Comparison of ENCODE assay signal across 9 mouse cellular contexts in genomic region chrX:38454900-38455299, GRCm38 (mm10). TPM values are rescaled to one million over a fixed set of nuclear protein-coding genes. Genes with fewer than 3 reads are reported as not detected.
A peak's percentile ranks its signal among the peaks of the same experiment; 100 is the strongest.
DNase-seq lines count a peak whose midpoint lies in the region; ATAC-seq and TF ChIP-seq lines count a peak whose summit lies in the region.
"Had no signal": no experiment of that assay in that cellular context is flagged by ENCODE, and none has a peak within 500 bp of the region (broad histone marks: within the 10 kb centered on the region; RNA-seq: fewer than 3 reads in every experiment).

No protein-coding gene starts in this region.

- H3K4me3 ChIP-seq in left cerebral cortex, adult 2 months: peak overlapping the region; percentile 63; the same call in 1 of the 2 replicates
- peak overlapping the region; percentile 55 for H3K4me3 ChIP-seq in embryonic facial prominence, embryonic 15.5 days (replicated peaks)
- peak overlapping the region; percentile 57 for H3K4me3 ChIP-seq in kidney, postnatal 0 days (replicated peaks; ENCODE audit: low read depth, low read length)
- H3K4me3 ChIP-seq in myocyte: peak overlapping the region; percentile 72

- intact Hi-C loops in left cerebral cortex, adult 2 months (cut with DNase I): no loop called here

- peaks cover 31% of the 10 kb centered on the region for H3K79me2 ChIP-seq in myocyte (ENCODE audit: control insufficient read depth, insufficient read depth)

- H3K4me2 ChIP-seq in embryonic facial prominence, embryonic 15.5 days (replicated peaks): peak overlapping the region; percentile 40
- peak overlapping the region; percentile 51 for H3K4me2 ChIP-seq in kidney, postnatal 0 days (ENCODE audit: low read length)
- H3K4me2 ChIP-seq in myocyte (ENCODE audit: low read depth): peak overlapping the region; percentile 77

- H3K4me1 ChIP-seq in embryonic facial prominence, embryonic 15.5 days: 0 out of 2 replicates have a peak, but pooled peaks cover 3% of the 10 kb centered on the region
- no peaks in the 10 kb centered on the region for H3K4me1 ChIP-seq in kidney, postnatal 0 days (replicated peaks; ENCODE audit: insufficient read depth, low read length)

- TF ChIP-seq CTCF in left cerebral cortex, adult 2 months (IDR thresholded peaks at IDR 0.05): no peak
- no peak for TF ChIP-seq CTCF in kidney, postnatal 0 days (IDR thresholded peaks at IDR 0.05; ENCODE audit: low read depth)

- no peak for DNase-seq in left cerebral cortex, adult 2 months (ENCODE audit: extremely low spot score in 1 of 2, low spot score in 2 of 2)
- no peak for DNase-seq in left cerebral cortex, adult 9 months (ENCODE audit: low spot score in 2 of 2)
- no peak for DNase-seq in kidney, postnatal 0 days (ENCODE audit: low spot score)
- no peak for DNase-seq in layer of hippocampus, adult 11-12 months (ENCODE audit: low spot score)
- no peak for DNase-seq in ovary, postnatal 10 days (ENCODE audit: low spot score)
- no peak for DNase-seq in embryo, embryonic 11 days
- DNase-seq: thymus, postnatal 4 days had no signal

- no peak overlapping the region for H3ac ChIP-seq in myocyte (ENCODE audit: control insufficient read depth, insufficient read length)

- ATAC-seq in embryonic facial prominence, embryonic 15.5 days (ENCODE audit: insufficient number of reproducible peaks, low FRiP score, low TSS enrichment, low read depth): no peak
- ATAC-seq in kidney, postnatal 0 days (replicated peaks; ENCODE audit: low FRiP score, low read depth): no peak

- 37% methylated on average over 2 of the region's 2 CpGs for WGBS in embryonic facial prominence, embryonic 15.5 days
- WGBS in kidney, postnatal 0 days: 37% methylated on average over 2 of the region's 2 CpGs

- 0 out of 2 replicates have a peak overlapping the region, but pooled peaks have one; percentile 47 for H3K9ac ChIP-seq in embryonic facial prominence, embryonic 15.5 days
- no peak overlapping the region for H3K9ac ChIP-seq in kidney, postnatal 0 days (ENCODE audit: low read depth, low read length)

- H3K27ac ChIP-seq in left cerebral cortex, adult 2 months: no peak overlapping the region
- H3K27ac ChIP-seq in embryonic facial prominence, embryonic 15.5 days (replicated peaks): no peak overlapping the region
- H3K27ac ChIP-seq in kidney, postnatal 0 days: no peak overlapping the region

- TF ChIP-seq POLR2A in myocyte (IDR thresholded peaks at IDR 0.05; ENCODE audit: insufficient read length, low read depth): no peak

- H3K9me3 ChIP-seq in embryonic facial prominence, embryonic 15.5 days (replicated peaks): no peaks in the 10 kb centered on the region
- H3K9me3 ChIP-seq in kidney, postnatal 0 days (replicated peaks; ENCODE audit: low read length): no peaks in the 10 kb centered on the region

- no peaks in the 10 kb centered on the region for H3K27me3 ChIP-seq in embryonic facial prominence, embryonic 15.5 days
- no peaks in the 10 kb centered on the region for H3K27me3 ChIP-seq in kidney, postnatal 0 days (ENCODE audit: insufficient read depth, low read length)
- no peaks in the 10 kb centered on the region for H3K27me3 ChIP-seq in myocyte (ENCODE audit: control insufficient read depth, insufficient read depth, insufficient read length)

- 0 out of 2 replicates have a peak, but pooled peaks cover 7% of the 10 kb centered on the region for H3K36me3 ChIP-seq in embryonic facial prominence, embryonic 15.5 days
- peaks cover 4% of the 10 kb centered on the region; the same call in 1 of the 2 replicates for H3K36me3 ChIP-seq in kidney, postnatal 0 days (ENCODE audit: insufficient read depth, low read length)
- peaks cover 8% of the 10 kb centered on the region for H3K36me3 ChIP-seq in myocyte (ENCODE audit: control insufficient read depth, insufficient read depth)

TF ChIP-seq in myocyte, 11 proteins besides CTCF, POLR2A, EP300 and RAD21:
- TF ChIP-seq MYOD1 (IDR thresholded peaks at IDR 0.05; ENCODE audit: control insufficient read depth in 1 of 3, insufficient read length in 2 of 3, low read depth in 2 of 3) (no peak), E2F4 (IDR thresholded peaks at IDR 0.05; ENCODE audit: insufficient read depth) (no peak), CEBPB (IDR thresholded peaks at IDR 0.05; ENCODE audit: insufficient read depth, poor library complexity, severe bottlenecking) (no peak), TCF3 (IDR thresholded peaks at IDR 0.05; ENCODE audit: insufficient read length, low read depth) (no peak), TCF12 (IDR thresholded peaks at IDR 0.05; ENCODE audit: insufficient read depth, poor library complexity, severe bottlenecking) (no peak), MYOG (IDR thresholded peaks at IDR 0.05; ENCODE audit: control insufficient read depth in 1 of 3, insufficient read depth in 1 of 3, insufficient read length in 2 of 3, low read depth in 2 of 3) (no peak), MAX (IDR thresholded peaks at IDR 0.05; ENCODE audit: low read depth) (no peak), USF1 (IDR thresholded peaks at IDR 0.05; ENCODE audit: low read depth) (no peak), SRF (IDR thresholded peaks at IDR 0.05; ENCODE audit: control insufficient read depth, insufficient read length, low read depth) (no peak), POLR2AphosphoS2 (IDR thresholded peaks at IDR 0.05; ENCODE audit: insufficient read length, low read depth) (no peak), REST (IDR thresholded peaks at IDR 0.05; ENCODE audit: insufficient read depth, insufficient read length) (no peak)
TF ChIP-seq in myocyte: peak in this region for 0.

RNA-seq across cellular contexts. Expression of gene Lamp2, which starts 1.4 kb away (rescaled TPM):
- total RNA-seq in left cerebral cortex, adult 2 months (2021): 10 to 100 TPM; 66.9 to 75.4 TPM
- polyA plus RNA-seq in embryonic facial prominence, embryonic 15.5 days (2015; fragmentation: Nextera tagmentation; extraction: Ambion mirVana): 141 and 156 TPM in 2 replicates
- polyA plus RNA-seq in kidney, postnatal 0 days (2015; fragmentation: Nextera tagmentation; extraction: Ambion mirVana): 308 and 316 TPM in 2 replicates
- 74.5 TPM for polyA plus RNA-seq in myocyte (2012; fragmentation: generic; extraction: Trizol)
